Mouse (Mus musculus): ENCODE measurements around the gene Vangl2. TPM values are rescaled to one million over a fixed set of nuclear protein-coding genes. Genes with fewer than 3 reads are reported as not detected.
"Not testable (repeated sequence)": the region's sequence is repeated elsewhere in the genome, so short reads cannot be mapped to it uniquely, and the experiment has no call there.

Vangl2 gene
- polyA plus RNA-seq, 1 experiment from 2014 or later = 28.3 TPM

DNA sequence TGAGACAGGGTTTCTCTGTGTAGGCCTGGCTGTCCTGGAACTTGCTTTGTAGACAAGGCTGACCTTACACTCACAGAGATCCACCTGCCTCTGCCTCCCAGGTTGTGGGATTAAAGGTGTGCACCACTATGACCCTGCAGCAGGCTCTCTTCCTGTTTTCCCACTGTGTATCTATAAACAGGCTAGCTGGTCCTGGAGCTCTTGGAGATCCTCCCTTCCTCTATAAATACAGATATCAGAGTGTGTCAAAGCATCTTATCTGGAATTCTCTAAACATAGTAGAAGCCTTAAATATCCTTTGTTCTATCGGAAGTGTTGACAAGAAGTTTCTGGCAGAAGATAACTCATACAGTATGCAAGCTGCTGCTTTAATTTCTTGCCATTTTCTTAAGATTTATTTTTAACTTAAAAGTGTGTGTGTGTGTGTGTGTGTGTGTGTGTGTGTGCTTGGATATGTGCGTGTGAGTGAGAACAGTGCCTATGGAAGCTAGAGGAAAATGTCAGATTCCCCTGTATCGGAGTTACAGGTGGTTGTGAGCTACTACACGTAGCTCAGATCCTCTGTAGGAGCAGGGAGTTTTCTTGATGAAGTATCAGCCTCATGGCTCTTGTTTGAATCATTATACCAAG, 35.2 kb downstream of the Vangl2 start:
- H3K27ac ChIP-seq (replicated peaks) = no peak overlapping the region
- DNase-seq (ENCODE audit: low spot score) = no peak
- no peaks in the 10 kb centered on the region for H3K27me3 ChIP-seq (replicated peaks; ENCODE audit: low read depth, poor library complexity, severe bottlenecking)
- H3K9me3 ChIP-seq = no peaks in the 10 kb centered on the region; the same call in 1 of the 2 replicates
- H3K4me3 ChIP-seq = no peak overlapping the region
- 86% methylated on average over 4 of the region's 4 CpGs for WGBS
- H3K36me3 ChIP-seq (replicated peaks) = no peaks in the 10 kb centered on the region
- no peaks in the 10 kb centered on the region for H3K4me1 ChIP-seq

DNA sequence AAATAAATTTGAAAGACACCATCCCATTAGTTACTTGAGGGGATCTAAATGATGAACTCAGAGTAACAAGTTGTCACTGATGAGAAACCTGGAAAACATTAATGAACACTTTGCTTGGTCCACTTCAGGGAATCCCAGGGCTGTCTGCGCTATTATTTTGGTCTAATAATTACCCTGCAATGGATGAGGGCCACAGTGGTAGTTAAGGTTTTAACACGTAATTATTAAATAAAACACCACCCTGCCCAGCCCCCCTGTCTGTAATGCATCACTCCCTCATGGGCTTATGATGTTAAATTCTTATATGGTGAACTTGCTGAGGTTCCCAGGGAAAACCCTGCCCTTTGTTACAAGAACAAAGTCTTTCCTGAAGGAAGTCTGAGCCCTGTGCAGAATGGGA, 36.4 kb downstream of the Vangl2 start:
- Histone ChIP-seq H3K27me3 (replicated peaks; ENCODE audit: low read depth, poor library complexity, severe bottlenecking) (no peaks in the 10 kb centered on the region), H3K9me3 (no peaks in the 10 kb centered on the region; the same call in 1 of the 2 replicates), H3K4me1 (no peaks in the 10 kb centered on the region), H3K36me3 (replicated peaks) (no peaks in the 10 kb centered on the region), H3K27ac (replicated peaks) (no peak overlapping the region), H3K4me3 (no peak overlapping the region)
- no peak for DNase-seq (ENCODE audit: low spot score)
- WGBS = 82% methylated on average over 2 of the region's 2 CpGs

DNA sequence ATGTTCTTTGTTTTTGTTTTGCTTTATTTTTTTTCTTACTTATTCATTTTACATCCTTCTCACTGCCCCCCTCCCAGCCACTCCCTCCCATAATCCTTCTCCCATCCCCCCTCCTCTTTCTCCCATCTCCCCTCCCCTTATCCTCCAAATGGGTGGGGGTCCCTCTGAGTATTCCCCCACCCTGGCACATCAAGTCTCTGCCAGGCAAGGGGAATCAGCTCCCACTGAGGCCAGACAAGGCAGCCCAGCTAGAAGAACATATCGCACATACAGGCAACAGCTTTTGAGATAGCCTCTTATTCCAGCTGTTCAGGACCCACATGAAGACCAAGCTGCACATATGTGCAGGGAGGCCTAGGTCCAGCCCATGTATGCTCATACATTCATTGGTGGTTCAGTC, 44.1 kb downstream of the Vangl2 start:
- Histone ChIP-seq H3K4me3 (no peak overlapping the region), H3K27me3 (replicated peaks; ENCODE audit: low read depth, poor library complexity, severe bottlenecking) (no peaks in the 10 kb centered on the region), H3K36me3 (replicated peaks) (no peaks in the 10 kb centered on the region), H3K9me3 (no peaks in the 10 kb centered on the region; the same call in 1 of the 2 replicates), H3K4me1 (no peaks in the 10 kb centered on the region), H3K27ac (replicated peaks) (no peak overlapping the region)
- WGBS = 92% methylated on average over 1 of the region's 1 CpGs
- DNase-seq (ENCODE audit: low spot score) = no peak

DNA sequence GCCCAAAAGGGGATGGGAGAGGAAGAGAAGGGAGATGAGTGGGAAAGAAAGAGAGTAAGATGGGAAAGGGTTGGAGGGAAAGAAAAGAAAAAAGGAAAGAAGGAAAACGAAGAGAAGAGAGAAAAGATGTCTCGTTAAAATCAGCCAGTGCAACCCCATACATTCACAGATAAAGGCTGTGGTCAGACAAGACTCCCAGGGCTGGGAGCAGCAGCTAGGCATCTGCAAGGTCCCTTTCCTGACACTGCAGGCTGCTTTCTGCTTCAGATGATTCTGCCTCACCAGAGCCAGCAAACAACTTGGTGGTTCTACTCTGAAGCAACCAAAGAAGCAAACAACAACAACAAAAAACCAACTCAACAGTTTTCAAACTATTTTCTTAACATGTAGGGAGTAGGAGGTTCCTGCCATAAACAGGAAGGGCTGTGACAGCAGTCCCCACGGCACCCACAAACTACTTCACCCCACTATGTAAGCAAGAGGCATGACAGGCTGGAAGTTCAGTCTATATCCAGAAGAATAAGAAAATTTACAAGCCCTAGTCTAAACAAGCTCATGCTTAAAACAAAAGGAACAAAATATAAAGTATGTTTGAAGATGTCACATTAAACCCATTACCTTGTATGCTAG, 44.8 kb downstream of the Vangl2 start:
- no peaks in the 10 kb centered on the region for H3K27me3 ChIP-seq (replicated peaks; ENCODE audit: low read depth, poor library complexity, severe bottlenecking)
- H3K36me3 ChIP-seq (replicated peaks) = no peaks in the 10 kb centered on the region
- no peak for DNase-seq (ENCODE audit: low spot score)
- 78% methylated on average over 3 of the region's 3 CpGs for WGBS
- no peaks in the 10 kb centered on the region for H3K4me1 ChIP-seq
- H3K4me3 ChIP-seq = no peak overlapping the region
- no peaks in the 10 kb centered on the region; the same call in 1 of the 2 replicates for H3K9me3 ChIP-seq
- H3K27ac ChIP-seq (replicated peaks) = no peak overlapping the region

DNA sequence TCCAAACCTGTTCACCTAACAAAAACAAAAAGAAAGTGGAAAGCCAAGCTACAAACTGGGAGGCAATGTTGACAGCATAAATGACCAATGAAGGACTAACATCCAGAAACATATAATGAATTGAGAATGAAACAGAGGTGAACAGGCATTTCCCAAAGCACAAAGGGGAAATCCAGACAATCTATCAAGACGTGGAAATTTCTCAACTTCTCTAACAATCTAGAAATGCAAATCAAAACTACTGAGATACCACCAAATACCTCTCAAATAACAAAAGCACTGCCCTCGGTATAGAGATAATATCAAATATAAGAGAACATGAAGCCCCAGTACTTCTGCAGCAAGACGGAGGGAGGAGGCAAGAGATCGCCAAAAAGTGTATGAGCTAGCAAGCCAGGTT, 45.5 kb downstream of the Vangl2 start:
- no peaks in the 10 kb centered on the region for H3K27me3 ChIP-seq (replicated peaks; ENCODE audit: low read depth, poor library complexity, severe bottlenecking)
- no peak for DNase-seq (ENCODE audit: low spot score)
- no peaks in the 10 kb centered on the region for H3K4me1 ChIP-seq
- H3K36me3 ChIP-seq (replicated peaks) = no peaks in the 10 kb centered on the region
- no peak overlapping the region for H3K4me3 ChIP-seq
- H3K9me3 ChIP-seq = no peaks in the 10 kb centered on the region
- 79% methylated on average over 4 of the region's 4 CpGs for WGBS
- H3K27ac ChIP-seq (replicated peaks) = no peak overlapping the region

DNA sequence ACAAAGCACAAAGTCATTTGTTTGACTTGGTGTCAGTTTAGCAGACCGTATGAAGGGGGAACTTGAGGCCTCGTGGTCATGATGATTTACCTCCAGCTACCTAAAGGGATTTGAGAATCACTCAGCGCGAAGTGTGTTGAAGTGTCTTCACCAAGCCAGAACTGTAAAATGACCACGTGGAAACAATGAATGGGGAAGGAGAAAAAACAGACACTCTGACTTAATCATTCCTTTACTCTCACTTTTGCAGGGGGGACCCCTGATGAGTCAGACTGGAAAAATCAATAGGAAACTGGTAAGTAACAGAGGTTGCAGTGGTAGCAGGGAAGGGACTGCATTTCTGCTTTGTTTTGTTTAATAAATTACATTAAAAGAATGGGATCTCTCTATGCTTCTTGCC, 46.1 kb downstream of the Vangl2 start:
- H3K27ac ChIP-seq (replicated peaks) = no peak overlapping the region
- WGBS = 80% methylated on average over 5 of the region's 5 CpGs
- H3K4me3 ChIP-seq = no peak overlapping the region
- no peaks in the 10 kb centered on the region for H3K9me3 ChIP-seq
- no peak for DNase-seq (ENCODE audit: low spot score)
- H3K27me3 ChIP-seq (replicated peaks; ENCODE audit: low read depth, poor library complexity, severe bottlenecking) = no peaks in the 10 kb centered on the region
- H3K4me1 ChIP-seq = no peaks in the 10 kb centered on the region
- no peaks in the 10 kb centered on the region for H3K36me3 ChIP-seq (replicated peaks)

DNA sequence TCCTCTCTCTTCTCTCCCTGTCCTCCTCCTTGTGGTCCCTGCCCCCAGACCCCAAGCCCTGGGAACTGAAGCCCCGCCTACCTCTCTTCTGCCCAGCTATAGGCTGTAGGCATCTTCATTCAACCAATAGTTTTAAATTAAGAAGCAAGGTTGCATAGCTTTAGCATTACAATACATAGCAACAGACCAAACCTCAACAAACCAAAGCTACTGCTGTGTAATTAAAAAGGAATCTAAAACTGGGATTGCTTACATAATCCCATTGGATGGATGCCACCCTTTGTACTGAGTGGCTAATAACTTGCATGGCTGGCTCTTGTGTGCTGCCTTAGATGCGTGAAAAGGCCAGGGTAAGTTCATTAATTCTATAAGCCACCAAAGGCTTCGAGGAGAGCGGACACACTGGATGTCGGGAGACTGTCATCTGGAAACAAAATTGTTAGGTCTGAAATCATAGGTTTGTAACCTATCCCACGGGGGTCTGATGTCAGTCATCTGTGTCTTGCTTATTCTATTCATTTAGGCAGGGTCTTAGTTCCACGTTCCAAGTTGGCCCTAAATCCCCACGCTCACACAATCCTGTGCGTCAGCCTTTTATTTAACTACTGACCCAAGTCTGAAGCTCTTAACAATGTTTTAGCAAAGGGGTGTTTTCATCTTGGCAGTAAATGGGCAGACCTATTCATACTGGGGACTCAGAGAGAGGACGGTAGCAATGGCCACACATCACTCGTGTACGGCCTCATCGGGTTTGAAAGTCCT, 48.1 kb downstream of the Vangl2 start:
- WGBS = 87% methylated on average over 13 of the region's 13 CpGs
- DNase-seq (ENCODE audit: low spot score) = no peak
- no peaks in the 10 kb centered on the region for H3K27me3 ChIP-seq (replicated peaks; ENCODE audit: low read depth, poor library complexity, severe bottlenecking)
- no peak overlapping the region for H3K27ac ChIP-seq (replicated peaks)
- no peak overlapping the region for H3K4me3 ChIP-seq
- no peaks in the 10 kb centered on the region for H3K9me3 ChIP-seq
- no peaks in the 10 kb centered on the region for H3K4me1 ChIP-seq
- no peaks in the 10 kb centered on the region for H3K36me3 ChIP-seq (replicated peaks)

DNA sequence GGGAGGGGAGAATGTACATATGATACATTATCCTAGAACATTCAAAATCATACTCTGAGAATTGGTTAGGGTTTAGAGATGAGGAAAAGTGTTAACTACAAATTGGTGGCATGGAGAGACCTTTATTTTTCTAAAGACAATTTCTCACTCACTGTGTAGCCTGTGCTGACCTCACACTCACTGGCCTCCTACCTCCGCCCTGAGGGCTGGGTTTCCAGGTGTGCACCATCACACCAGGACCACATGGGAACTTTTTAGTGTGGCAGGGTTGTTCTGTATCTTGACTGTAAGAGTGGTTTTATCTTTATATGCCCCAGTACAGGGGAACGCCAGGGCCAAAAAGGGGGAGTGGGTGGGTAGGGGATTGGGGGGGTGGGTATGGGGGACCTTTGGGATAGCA, 50.4 kb downstream of the Vangl2 start:
- no peaks in the 10 kb centered on the region for H3K27me3 ChIP-seq (replicated peaks; ENCODE audit: low read depth, poor library complexity, severe bottlenecking)
- no peaks in the 10 kb centered on the region for H3K4me1 ChIP-seq
- no peak for DNase-seq (ENCODE audit: low spot score)
- no peaks in the 10 kb centered on the region for H3K9me3 ChIP-seq
- 92% methylated on average over 2 of the region's 2 CpGs for WGBS
- H3K36me3 ChIP-seq (replicated peaks) = no peaks in the 10 kb centered on the region
- H3K4me3 ChIP-seq = no peak overlapping the region
- no peak overlapping the region for H3K27ac ChIP-seq (replicated peaks)

DNA sequence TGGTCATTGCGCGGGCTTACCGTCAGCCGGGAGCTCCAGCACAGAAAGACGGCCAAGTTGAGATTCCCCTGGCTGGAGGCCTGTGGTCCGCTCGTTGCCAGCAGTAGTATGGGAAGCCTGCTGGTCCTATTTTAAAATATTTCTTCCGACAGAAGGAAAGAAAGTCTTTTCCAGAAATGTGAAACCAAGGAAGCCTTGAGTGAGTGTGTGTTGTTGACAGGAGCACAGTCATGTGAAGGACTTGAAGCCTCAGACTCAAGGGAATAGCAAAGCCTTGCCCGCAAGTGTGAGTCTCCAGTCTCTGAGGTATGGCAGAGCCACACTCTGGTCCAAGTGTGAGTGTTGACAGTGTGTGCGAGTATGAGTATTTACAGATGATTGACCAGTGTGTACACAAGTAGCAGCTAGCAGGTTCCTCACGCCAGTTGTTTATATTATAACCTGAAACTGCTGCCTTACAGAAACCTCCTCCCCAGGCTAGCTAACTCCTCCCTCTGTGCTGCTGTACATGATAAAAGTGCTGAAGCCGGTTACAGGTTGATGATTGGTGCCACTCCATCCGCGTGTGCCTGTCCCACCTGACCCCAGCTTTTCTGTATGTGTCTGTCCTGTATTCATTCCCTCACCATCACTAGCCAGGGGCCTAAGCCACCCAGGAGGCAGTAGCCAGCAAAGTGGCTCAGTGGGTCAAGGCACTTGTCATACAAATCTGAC, 51.3 kb downstream of the Vangl2 start:
- DNase-seq (ENCODE audit: low spot score) = no peak
- WGBS = 95% methylated on average over 14 of the region's 14 CpGs
- Histone ChIP-seq H3K4me1 (no peaks in the 10 kb centered on the region), H3K36me3 (replicated peaks) (no peaks in the 10 kb centered on the region), H3K27me3 (replicated peaks; ENCODE audit: low read depth, poor library complexity, severe bottlenecking) (no peaks in the 10 kb centered on the region), H3K27ac (replicated peaks) (no peak overlapping the region), H3K9me3 (no peaks in the 10 kb centered on the region), H3K4me3 (no peak overlapping the region)

DNA sequence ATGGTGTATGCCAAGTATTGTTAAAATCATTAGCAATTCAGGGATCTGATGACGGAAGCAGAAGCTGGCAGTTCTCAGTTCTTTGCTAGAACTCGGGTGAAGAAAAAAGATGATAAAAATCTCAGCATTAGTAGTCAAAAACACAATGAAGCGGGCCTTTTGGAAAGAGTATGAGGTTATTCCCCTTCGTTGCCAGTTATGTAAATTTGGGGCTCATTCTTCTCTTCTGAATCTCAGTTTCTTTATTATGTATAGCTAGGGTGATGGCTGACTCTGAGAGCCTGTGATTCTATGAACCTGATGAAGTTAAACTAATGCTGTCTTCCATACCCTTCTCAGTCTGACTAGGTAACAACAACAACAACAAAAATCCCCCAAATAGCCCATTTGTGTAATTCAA, 52.4 kb downstream of the Vangl2 start:
- H3K36me3 ChIP-seq (replicated peaks) = no peaks in the 10 kb centered on the region
- DNase-seq (ENCODE audit: low spot score) = no peak
- 90% methylated on average over 4 of the region's 4 CpGs for WGBS
- no peak overlapping the region for H3K27ac ChIP-seq (replicated peaks)
- no peaks in the 10 kb centered on the region for H3K9me3 ChIP-seq
- no peak overlapping the region for H3K4me3 ChIP-seq
- no peaks in the 10 kb centered on the region for H3K4me1 ChIP-seq
- H3K27me3 ChIP-seq (replicated peaks; ENCODE audit: low read depth, poor library complexity, severe bottlenecking) = no peaks in the 10 kb centered on the region

DNA sequence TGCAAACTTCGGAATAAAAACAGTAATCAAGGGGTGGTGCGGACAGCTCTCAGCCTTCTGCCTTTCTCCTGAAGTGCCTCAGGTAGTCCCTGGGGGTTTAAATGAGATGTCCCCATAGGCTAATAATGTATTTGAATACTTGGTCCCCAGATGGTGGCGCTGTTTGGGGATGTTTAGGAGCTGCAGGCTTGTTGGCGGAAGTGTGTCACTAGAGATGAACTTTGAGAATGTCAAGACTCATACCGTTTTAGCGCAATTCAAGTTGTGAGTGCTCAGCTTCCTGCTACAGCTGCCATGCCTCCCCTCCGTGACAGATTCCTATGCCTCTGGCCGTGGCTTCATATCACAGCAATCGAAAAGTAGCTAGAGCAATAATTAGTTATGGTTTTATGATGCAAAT, 52.9 kb downstream of the Vangl2 start:
- no peaks in the 10 kb centered on the region for H3K4me1 ChIP-seq
- WGBS = 91% methylated on average over 9 of the region's 9 CpGs
- no peak for DNase-seq (ENCODE audit: low spot score)
- H3K4me3 ChIP-seq = no peak overlapping the region
- H3K27me3 ChIP-seq (replicated peaks; ENCODE audit: low read depth, poor library complexity, severe bottlenecking) = no peaks in the 10 kb centered on the region
- no peaks in the 10 kb centered on the region for H3K9me3 ChIP-seq
- no peak overlapping the region for H3K27ac ChIP-seq (replicated peaks)
- no peaks in the 10 kb centered on the region for H3K36me3 ChIP-seq (replicated peaks)

DNA sequence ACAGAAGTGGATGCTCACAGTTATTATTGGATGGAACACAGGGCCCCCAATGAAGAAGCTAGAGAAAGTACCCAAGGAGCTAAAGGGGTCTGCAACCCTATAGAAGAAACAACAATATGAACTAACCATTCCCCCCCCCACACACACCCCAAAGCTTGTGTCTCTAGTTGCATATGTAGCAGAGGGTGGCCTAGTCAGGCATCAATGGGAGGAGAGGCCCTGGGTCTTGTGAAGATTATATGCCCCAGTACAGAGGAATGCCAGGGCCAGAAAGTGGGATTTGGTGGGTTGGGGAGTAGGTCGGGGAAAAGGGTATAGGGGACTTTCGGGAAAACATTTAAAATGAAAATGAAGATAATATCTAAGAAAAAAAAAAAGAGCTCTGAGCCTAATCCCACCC, 53.9 kb downstream of the Vangl2 start:
- not testable (repeated sequence) for H3K4me1 ChIP-seq; H3K9me3 ChIP-seq; H3K27me3 ChIP-seq (replicated peaks; ENCODE audit: low read depth, poor library complexity, severe bottlenecking); H3K27ac ChIP-seq (replicated peaks); DNase-seq (ENCODE audit: low spot score); H3K4me3 ChIP-seq; H3K36me3 ChIP-seq (replicated peaks)
- 93% methylated on average over 2 of the region's 2 CpGs for WGBS
